Mouse (Mus musculus) thymus, postnatal 4 days (tissue): ENCODE data around the gene Nfia.

Source experiments
- DNase-seq: peaks from one replicate; pipeline ENCODE4 v3.0.0; 2021

Gene Nfia

DNA sequence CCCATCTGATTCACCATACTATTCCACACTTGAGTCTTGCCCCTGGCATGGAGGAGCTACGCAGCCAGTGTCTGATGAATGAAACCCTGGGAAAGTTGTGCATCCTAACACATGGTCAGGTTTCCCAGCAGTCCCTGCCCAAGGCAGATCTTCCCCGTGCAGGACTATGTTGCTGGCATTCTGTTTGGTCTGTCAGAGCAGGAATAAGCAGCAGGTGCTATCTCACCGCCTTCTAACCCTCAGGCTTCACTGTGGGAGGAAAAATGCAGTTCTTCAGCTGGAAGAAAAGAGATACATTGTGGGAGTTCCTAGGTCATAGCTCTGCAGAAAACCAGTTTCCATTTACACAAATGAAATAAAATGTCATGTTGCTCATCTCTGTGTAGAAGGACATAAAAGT is 247.3 kb downstream of the Nfia start:
- DNase-seq, result no peak

DNA sequence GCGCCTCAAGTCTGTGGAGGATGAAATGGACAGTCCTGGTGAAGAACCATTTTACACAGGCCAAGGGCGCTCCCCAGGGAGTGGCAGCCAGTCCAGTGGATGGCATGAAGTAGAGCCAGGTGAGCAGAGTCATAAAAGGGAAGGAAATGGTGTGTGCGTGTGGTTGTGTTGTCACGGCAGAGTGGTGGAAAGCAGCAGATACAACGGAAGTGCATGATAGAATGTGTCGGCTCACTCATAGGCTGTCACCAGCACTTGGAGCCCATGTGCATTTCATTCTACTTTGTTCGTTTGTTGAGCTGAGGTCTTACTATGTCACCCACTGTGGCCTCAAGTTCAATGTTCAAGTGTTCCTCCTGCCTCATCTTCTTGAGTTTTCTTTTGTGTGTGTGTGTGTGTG is 248.3 kb downstream of the Nfia start:
- no peak for DNase-seq

DNA sequence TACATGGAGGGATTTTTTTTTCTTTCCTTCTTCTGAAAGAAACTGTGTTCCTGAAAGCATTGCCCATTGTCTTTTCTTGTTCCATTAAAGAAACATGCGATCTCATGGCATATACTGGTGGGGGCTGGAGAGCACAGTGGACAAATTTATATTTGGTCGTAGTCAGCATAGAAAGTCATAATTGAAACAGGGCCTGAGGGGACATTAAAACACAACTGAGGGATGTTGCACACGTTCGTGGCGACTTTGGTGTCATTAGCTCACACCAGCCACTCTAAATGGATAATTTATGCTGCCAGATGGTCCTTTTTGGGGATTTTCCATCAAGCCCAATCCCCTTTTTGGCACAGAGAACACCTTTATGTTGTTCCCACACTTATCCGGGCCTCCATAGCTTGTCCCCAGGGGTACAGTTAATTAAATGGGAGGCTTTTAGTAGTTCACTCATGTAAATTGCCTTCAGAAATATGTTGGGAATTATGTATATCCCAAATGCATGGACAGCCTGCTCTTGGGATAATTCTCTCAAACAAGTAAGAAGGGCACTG is 250.8 kb downstream of the Nfia start:
- no peak for DNase-seq

DNA sequence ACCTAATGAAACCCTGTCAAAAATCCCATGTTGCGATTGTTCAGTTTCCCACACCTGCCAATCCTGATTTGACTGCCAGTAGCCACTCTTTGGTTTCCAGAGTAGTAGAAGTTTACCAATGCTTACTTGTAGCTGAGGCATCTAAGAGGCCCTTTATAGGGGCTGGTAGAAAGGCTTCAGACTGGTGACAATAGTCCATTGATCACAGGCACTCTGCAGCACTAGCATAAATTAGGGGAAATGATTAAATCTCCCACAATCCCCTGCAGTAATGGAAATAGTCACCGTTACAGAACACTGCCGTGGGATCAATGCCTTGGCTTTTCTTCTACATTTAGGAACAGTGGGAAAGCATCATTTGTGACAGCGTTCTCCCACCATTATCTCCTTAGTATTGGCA is 254.9 kb downstream of the Nfia start:
- no peak for DNase-seq

DNA sequence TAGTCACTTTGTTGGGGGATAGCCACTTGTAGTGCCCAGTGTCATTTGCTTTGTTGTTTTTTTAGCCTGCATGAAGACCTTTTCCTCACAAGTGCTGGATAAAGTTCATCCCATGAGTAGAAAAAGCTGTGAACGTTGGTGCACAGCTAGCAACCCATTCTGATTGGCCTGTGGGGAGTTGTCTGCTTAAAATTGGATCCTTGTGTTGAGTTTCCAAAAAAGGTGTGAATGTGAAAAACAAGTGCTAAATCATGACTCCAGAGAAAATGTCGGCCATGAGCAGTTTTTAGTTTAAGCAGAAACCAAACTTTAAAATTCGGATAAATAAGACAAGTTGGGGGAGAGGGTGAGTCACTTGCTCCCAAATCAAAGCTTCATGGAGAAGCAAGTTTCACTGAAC is 259.3 kb downstream of the Nfia start:
- no peak for DNase-seq

DNA sequence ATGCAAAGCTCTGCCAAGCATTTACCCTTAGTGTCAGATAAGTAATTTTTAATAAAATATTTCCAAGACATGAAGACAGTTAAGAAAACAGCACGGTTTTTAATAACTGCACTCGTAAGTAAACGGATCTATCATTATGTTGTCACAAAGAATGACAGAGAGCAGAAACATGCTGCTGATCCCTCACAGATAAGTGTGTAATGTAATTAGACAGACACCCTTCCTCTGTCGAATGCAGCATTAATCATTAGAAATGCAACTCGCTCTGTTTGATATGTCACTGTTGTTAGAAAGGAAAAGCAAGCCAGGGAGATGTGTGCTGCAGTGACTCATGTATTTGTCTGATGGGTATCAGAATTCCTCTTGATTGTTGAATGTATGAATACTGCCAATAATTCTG is 259.8 kb downstream of the Nfia start:
- no peak for DNase-seq

DNA sequence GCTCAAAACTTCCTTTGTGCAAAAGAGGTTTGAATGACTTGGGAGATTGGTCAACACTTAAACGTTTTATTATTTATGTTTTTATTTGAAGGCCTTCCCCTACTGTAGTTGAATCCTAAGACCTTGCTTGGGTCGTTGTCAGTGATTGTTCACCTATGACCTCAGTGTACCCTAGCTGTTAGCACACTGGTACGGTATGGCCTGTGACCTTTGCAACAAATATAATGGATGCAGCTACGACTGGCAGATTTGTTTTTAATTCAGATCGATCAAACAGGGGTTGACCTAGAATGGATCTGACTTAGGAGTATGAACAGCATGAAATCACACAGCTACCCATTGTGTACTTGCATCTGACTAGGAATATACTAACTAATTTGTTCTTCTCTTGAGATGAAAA is 266.6 kb downstream of the Nfia start:
- no peak for DNase-seq

DNA sequence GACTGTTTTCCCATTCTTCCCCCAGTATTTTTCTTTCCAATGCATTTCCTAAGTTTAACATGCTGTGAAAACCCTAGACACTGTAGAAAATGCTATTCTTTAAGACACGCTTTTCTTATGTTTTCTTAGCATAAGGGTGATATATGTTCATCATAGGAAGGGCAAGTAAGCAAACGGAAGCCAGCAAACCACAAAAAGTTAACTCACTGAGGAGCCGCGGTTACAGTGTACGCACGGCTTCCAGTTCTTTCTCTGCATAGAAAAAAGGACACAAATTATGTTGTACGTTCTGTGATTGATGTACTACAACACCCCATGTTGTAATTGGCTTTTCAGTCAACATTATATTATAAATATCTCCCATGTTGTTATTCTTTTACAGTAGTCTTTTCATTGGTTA is 267.6 kb downstream of the Nfia start:
- DNase-seq, result peak; percentile 44

DNA sequence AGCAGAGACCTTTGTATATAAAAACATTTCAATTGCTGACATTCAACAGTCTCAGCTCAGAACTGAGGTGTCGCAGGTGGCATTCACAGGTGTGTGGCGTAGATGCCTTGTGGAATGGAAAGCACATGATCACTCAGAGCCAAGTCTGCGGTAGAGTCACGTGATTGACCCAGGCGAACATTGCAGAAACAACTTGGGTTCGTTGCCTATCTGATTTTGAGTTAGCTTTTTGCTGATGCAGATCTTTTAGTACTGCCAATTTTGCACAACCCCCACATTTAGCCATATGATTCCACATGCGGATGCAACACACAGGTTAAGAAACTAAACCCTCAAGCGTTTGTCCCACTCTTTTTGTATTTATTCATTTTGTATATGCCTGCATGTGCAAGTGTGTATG is 272.1 kb downstream of the Nfia start:
- no peak for DNase-seq

DNA sequence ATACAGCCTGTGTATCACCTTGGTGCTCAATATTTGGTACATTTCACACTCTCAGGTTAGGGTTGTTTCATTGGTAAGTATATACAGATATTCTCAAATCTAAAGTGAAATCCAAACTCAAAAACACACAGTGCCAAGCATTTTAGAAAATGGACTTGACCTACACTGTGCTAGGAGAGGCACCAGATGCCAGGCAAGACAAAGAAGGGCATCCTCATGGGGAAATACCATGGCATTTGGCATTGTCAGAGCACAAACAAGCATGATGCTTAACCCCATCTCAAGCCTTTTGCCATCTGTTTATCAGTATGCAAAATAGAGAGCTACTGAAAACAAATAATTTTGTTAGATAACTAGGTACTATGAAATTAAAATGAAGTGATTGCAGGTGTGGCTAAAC is 274.8 kb downstream of the Nfia start:
- DNase-seq, result no peak

DNA sequence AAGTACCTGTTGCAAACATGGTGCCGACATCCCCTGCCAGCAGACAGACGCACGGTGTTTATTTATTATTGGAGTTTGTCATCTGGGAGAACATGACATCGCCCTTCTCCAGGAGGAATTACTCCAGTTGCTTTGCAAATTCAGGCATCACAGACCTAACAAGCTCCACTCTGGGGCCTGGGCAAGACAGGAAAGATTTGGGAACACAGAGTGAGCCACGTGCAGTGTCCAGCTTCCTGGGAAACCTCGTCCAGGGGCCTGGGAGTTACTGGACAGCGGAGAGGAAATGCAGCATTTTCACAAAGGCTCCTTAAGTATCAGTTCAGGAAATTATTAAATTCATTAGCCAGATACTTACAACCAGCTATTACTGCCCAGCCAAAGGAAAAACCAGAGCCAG is 277.1 kb downstream of the Nfia start:
- DNase-seq, result no peak

DNA sequence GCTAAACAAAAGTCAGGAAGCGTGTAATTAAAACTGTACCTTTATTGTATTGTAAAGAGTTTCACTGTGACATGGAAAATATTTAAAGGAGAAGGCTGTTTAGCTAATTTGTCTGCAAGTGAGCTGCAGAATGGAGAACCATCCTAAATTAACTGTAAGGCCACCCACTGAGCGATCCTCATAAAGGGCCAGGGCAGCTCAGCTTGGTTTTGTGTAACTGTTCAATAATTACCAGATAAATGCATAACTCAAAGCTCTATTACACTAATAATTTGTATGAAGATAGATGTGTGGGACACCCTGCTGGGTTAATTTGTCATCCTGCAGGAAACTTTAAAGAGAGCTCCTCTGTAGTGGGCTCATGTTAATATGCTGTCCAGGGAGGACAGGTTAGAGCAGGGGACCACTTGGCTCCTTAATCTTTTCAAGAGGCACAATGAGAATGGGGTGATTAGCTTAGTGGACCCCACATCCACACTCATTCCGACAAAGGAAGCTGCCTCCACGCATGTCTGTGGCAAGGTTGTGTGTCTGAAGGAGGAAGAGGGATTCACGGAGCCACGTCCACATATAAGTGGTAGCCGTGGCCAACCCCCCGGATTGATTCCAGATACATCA is 277.6 kb downstream of the Nfia start:
- DNase-seq, result no peak

DNA sequence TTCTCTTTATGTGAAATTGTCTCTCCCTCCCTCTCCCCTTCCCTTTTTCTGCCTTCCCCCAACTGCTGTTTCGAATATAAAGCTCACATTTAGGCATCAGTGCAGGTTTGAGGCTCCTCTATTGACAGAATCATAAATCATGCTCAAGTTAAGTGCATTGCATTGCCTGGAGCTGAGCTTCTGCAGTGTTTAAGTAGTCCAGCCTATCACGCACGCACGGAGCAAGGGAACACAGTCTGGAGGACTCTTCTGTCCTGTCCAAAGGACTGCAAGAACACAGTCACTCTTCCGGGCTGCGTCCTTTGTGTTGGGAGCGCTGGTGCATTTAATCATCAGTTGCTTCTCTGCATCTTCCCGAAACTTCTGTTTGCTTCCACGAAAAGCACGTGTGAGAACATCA is 278.2 kb downstream of the Nfia start:
- no peak for DNase-seq

DNA sequence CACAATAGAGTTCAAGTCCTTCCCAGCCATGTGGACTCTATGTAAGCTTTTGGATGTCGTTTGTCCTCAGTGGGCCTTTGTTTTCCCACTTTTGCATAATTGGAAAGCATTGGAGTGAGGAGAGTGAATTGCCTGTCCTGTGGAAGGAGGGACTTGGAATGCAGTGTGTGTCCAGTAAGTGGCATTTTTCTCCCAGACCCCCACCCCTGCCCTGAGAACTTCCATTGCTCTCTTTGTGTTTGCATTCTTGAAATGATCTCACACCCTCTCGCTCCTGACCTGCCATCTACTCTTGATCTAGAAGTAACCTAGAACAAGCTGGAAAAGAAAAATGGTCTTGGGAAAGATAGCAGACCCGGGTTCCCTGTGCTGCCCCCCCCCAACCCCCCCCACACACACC is 278.8 kb downstream of the Nfia start:
- no peak for DNase-seq

DNA sequence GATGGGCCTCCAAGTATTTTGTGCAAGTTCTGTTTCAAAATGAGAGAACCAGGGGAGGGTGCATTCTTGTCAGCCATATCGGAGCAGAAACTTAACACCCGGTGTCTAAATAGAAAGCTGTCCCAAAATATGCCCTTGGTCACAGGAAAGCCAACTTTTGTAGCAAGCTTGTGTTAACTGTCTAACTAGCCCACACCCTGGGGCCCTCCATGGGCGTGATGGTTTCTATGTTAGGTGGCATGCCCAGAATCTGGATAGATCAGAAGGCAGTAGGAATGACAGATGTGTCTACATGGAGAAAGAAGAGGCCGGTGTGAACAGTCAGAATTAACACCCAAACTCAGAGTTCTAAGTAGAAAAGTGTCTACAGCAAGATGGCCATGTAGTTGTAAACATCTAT is 282.5 kb downstream of the Nfia start:
- no peak for DNase-seq

DNA sequence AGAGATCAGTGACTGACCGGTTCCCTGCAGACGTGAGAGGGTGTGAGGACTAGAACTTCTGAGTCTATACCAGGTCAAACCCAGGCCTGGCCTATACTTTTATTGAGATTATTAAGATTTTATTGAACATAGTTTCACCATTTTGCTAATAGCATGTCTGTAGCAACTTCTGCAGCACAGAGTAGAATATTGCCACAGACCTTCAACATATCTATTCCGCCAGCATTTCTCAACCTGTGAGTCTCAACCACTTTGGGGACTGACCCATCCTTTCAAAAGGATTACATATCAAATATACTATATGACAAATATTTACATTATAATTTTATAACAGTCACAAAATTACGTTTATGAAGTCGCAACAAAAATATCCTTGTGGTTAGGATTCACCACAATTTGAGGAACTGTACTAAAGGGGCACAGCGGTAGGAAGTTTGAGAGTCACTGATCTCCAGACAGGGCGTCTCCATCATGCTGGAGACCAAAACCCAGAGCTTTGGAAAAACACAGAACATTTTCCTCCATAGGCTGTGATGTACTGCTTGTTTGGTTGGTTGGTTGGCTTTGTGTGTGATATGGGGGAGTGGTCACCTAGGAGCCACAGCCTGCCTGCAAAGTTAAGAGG is 284.0 kb downstream of the Nfia start:
- DNase-seq, result no peak

DNA sequence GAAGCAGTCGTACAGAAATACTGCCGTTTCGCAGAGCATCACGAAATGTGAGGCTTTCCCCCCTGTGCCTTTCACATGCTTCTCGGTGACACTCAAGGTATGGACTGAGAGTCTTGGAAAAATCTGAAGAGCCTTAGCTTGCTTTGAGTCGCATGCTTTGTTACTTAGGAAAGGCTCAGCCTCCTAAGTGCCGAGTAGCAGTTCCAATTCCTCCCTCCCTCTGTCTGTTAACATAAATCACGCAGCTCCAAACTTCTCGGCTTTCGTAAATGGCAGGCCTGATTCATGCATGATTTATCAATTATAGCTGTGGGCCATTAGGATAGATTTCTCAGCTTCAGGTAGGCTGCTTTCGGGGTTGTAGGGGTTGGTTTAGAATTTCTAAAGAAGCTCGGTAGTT is 284.7 kb downstream of the Nfia start:
- DNase-seq, result no peak

DNA sequence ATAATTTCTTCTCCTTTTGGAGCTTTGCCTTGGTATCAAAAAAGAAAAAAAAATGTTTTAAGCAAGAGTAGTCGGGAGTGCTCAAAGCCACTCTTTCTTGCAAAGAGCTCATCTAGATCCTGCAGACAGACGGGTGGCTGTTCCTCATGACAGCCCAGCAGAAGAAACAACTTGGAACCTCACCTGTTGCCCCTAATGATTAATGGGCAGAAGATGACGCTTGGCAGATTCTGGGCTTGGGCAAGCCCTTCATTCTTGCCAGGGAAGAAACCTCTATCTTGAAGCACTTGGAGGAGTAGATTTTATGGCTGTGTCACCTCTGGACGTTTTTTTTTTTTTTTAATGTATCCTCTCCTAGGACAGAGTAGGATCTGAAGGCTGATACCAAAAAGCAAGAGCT is 285.2 kb downstream of the Nfia start:
- no peak for DNase-seq

DNA sequence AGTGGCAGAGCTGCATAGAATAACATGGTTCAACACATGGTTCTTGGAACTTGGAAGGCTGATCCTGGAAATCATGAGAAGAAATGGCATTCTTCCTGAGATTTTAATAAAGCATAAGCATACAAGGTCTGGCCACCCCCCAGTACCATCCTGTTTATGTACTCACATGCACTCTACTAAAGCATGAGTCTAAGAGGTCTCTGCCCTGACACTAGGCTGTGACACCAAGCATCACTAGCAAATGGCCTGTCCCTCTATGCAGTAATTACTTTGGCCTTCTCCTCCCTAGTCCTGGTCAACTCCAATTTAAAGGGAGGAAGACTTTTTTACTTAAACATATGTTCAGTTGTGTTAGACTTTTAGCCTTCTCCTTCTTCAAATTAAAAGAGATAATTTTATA is 285.6 kb downstream of the Nfia start:
- no peak for DNase-seq

DNA sequence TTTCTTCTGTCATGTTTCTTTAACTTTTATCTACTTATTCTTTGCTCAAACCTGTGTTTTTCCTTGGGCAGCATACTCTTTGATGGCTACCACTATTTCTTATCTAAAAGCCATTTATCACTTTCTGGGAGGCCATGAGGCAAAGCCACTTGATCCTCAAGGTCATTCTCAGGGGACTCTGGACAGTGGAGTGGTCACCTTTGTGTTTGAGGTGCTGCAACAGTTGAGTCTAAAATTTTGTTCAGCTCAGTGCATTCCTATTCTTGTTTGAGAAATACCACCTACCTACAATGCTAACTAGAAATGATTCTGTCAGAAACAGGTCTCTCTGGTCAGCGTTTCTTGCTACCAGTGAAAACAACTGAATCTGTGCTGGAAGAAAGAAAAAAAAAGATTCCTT is 288.1 kb downstream of the Nfia start:
- no peak for DNase-seq

DNA sequence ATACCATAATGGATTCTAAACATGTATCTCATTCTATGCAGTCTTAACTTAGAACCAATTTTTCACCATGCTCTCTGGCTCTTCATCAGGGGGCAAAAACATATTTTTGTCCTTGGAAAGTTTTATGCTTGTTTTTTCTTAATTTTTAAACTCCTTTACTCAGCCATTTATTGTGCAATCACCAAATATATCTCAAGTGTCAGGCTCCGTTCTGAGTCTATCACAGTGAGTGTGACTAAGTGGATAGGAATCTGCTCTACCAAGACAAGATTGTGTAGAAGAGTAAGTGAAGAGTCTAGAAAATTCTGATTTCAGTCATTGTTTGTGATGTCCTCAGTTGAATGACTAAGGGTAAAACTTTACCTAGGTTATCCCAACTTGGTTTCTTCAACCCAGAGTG is 288.6 kb downstream of the Nfia start:
- no peak for DNase-seq

DNA sequence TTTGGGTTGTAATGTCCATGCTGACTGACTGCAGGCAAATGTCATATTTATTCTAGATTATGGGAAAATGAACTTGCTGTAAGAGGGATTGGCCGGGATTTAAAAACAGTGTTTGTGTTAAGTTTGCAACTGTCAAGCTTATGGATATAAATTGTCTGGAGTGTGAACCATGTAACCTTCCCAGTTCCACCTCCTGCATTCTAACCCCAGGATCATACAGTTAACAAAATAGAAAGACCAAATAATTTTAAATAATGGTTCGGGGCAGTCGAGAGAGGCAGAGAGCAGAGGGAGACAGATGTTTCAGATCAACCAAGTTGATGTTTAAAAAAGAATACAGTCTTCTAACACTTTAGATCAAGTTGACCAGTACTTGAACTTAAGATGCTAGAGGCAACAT is 290.7 kb downstream of the Nfia start:
- no peak for DNase-seq

DNA sequence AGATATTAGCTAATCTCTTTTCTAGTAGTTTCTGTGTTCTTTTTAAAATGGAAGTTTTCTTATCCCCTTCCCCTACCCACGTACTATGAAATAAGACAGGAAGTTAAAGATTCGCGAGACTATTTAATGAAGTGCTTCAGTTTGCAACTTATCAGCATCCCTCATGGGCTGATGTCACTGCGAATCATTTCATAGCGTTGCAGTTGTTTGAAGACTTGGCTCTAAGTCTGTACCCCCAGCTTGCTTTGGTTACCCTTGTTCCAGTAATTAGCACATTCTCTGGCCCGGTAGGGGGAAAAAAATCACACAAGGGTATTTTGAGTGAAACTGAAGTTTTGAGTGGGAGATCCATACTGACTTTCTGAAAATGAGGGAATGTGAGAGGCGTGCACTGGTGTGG is 303.6 kb downstream of the Nfia start:
- no peak for DNase-seq

DNA sequence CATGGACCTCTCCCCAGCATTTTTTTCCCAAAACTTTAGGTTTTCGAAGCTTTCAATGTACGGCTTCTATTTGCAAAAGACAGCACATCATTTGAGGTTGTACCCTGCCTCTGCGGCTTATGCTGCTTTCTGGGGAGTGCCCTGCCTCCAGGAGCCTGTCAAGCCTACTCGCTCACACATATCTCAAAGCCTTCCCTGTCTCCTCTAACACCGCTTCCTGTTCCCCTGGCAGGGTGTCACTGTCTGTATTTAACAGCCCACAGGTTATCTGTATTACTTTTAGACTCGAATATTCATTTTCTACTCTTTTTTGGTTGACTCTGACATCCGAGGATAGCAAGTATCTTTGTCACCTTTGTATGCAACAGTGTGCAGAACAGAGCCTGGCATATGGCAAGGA is 304.1 kb downstream of the Nfia start:
- peak; percentile 24 for DNase-seq

DNA sequence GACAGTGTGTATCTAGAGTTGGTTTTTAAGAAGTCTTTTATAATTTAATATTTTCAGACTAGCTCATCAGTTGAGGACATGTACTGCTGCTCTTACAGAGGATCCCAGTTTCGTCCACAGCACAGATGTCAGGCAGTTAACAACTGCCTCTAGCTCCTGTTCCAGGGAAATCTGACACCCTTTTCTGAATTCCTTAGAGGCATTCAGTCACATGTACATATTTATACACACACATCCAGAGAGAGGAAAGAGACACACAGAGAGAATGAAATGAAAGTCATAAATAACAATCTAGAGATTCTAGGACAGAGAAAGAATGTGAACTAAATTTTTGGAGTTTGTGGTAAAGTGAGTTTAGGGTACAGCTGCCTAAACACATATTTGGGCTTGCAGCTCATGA is 308.1 kb downstream of the Nfia start:
- DNase-seq, result no peak
